Mouse (Mus musculus) left cerebral cortex, postnatal 25 days (tissue): ENCODE results near the gene Cpxm1. TPM values are rescaled to one million over a fixed set of nuclear protein-coding genes. Genes with fewer than 3 reads are reported as not detected.
A peak's percentile ranks its signal among the peaks of the same experiment; 100 is the strongest.
"Not testable (repeated sequence)": the region's sequence is repeated elsewhere in the genome, so short reads cannot be mapped to it uniquely, and the experiment has no call there.

ENCODE experiments used
- DNase-seq, 2 experiments: peaks; one replicate each; pipeline ENCODE4 v3.0.0; 2022; ENCODE audit warnings: low spot score in 2 of 2, mixed read lengths in 1 of 2
- intact Hi-C: fragments of 180-260 bp; cut with DNase I; formaldehyde crosslinking; loops from one replicate; pipeline ENCODE4 v1.15.1; 2025
- total RNA-seq, 2 experiments: library from RNA; stranded (reverse); gene quantifications; 2 replicates each; pipeline ENCODE4 v1.2.3; 2021

Gene Cpxm1
- total RNA-seq, 2 experiments from 2014 or later, result 5.5 to 7.4 TPM

DNA sequence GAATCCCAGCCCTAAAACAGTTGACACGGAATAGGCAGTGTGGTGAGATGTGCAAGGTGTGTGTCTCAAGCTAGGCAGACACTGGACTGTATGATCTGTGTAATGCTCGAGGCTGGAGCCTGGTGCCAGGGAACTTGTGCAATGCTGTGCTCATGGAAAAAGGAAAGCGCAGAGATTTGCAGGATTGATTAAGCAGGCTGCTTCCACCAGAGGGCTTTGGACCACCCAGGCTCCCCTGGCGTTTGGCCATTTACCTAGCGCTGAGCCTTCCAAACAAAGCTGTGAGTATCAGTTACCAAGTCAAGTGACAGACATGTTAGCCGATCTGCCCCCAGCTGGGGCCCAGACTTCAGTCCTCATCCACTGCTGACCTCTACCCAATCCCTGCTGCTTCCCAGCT lies 10.8 kb upstream of the Cpxm1 start:
- intact Hi-C loops, result no loop called here
- DNase-seq, result no peak

DNA sequence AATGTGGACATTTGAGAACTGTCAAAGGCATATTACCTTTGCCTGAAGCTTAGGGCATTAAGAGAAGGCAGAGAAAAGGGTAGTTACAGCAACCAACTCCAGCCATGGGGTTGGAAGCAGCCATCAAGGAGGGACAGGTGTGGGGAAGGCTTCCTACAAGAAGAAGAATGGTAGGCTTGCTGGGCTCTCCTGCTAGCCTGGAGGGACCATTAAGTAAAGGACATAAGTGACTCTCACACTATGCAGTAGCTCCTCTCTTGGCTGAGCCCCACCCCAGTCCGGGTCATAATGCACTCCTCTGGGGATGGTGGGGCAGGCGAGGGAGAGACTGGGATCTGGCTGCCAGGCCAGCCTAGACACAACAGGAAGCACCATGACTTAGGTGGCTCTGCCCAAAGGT lies 8.8 kb upstream of the Cpxm1 start, which contains the start of gene Tmem239:
TSS of gene Tmem239 (plus strand) at position 301 of the 400 bp plus-strand sequence.
- no peak for DNase-seq
- intact Hi-C loops, result no loop called here

GRCm38 (mm10) chr2:130404939-130405338 lies 7.6 kb upstream of the Cpxm1 start, which contains the start of the genes Gm28372 and 1700020A23Rik:
Gene Gm28372, plus strand, starts transcription at chr2:130405239.
Gene 1700020A23Rik, plus strand, starts transcription at chr2:130405259.
- DNase-seq, result no peak
- intact Hi-C loops, result no loop called here

DNA sequence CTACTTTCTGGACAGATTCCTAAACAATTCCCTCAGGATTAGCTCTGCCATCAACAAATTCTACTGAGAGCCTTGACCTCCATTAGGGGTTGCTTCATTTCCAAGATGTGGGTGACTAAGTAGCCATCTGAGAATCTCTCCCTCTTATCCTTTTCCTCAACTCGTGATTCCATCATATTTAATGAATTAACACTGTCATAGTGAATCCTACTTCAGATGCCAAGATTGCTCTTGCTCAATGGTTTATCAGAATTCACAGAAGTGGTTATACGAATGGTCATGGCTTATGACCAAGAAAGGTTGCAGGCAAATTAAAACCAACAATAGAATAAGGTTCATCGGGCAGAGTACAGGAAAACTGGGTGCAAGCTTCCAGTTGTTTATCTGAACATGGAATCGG lies 4.5 kb upstream of the Cpxm1 start:
- no peak for DNase-seq
- intact Hi-C loops, result no loop called here

DNA sequence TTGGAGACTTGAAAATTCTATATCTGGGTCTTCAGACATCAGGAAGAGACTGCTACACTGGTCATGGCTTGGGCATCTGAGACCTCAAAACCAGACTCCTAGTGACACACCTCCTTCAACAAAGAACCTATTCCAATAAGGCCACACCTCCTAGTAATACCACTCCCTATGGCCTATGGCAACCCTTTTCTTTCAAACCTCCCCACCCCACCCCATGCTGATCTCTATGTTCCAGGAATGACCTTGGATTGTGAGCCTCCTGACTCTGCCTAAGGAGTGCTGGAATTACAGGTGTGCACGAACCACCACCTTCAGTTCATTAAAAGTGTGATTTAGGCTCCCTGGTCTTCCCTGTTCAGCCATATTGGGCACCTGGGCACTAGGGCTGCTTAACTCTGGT lies 2.7 kb upstream of the Cpxm1 start:
- no peak for DNase-seq
- intact Hi-C loops, result no loop called here

GRCm38 (mm10) chr2:130398091-130398490 lies 717 bp upstream of the Cpxm1 start:
- DNase-seq, result no peak
- intact Hi-C loops, result no loop called here

- intact Hi-C loops, result no loop called here
- no peak for DNase-seq
Measured at GRCm38 (mm10) chr2:130395696-130396095, 1.7 kb downstream of the Cpxm1 start.

- DNase-seq, result no peak
- intact Hi-C loops, result no loop called here
Measured at GRCm38 (mm10) chr2:130392836-130393235, 4.5 kb downstream of the Cpxm1 start.

DNA sequence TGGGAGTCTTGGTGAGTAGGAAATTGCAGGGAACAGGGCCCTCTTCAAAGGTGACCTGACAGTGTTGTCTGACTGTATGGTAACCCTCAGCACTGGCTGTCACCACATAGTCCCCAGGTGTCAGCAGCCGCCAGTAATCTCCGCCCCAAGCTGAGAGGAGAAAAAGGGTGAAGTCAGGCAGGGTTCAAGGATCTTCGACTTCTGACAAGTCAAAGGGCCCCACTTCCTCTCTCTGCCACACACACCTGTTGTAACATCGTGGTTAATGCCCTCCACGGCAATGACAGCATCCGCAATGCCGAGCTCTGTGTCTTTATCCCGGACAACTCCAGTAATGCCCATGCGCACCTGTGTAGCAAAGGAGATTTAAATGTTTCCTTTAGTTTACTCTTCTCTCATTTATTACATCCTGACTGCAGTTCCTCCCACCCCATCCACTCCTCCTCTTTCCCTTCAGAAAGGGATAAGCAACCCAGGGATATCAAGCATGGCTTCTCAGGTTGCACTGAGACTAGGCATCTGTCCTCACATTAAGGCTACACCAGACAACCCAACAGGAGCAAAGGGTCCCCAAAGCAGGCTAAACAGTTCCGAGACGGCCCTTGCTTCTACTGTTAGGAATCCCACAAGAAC lies 6.3 kb downstream of the Cpxm1 start:
- intact Hi-C loops, result no loop called here
- DNase-seq, result no peak

DNA sequence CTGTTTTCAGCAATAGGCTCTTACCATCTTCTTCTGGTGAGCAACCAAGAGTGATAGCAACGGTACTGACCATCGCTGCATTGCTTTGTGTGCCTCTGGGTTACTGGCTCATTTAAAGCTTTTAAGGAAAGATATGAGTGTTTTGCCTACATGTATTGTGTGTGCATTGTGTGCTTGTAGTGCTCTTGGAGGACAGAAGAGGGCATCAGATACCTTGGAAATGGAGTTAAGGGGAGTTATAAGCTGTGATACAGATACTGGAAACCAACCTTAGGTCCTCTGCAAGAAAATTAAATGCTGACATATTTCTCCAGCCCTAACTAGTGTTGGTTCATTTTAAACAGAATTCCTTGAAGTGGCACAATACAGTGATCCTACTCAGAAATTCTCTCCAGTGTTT lies 8.6 kb downstream of the Cpxm1 start:
- no peak for DNase-seq
- intact Hi-C loops, result no loop called here

GRCm38 (mm10) chr2:130386212-130386611 lies 11.2 kb downstream of the Cpxm1 start:
- intact Hi-C loops, result no loop called here
- no peak for DNase-seq

DNA sequence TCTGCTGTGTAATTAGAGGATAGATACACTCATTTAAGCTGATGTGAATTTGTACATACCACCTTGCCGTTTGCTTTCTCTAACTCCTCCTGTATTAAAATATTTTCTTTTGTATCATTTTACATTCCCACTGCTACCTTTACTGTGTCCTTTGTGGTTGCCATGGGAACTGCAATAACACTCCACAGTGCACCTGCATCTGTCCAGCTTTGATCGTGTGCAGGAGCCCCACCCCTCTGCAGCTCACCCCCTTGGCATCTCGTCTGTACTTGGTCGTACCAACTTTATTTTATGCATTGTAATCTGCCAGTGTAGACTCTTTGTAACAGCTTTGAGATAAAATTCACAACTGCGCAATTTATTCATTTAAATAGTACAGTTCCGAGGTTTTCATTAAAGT lies 13.5 kb downstream of the Cpxm1 start:
- intact Hi-C loops, result no loop called here
- no peak for DNase-seq

DNA sequence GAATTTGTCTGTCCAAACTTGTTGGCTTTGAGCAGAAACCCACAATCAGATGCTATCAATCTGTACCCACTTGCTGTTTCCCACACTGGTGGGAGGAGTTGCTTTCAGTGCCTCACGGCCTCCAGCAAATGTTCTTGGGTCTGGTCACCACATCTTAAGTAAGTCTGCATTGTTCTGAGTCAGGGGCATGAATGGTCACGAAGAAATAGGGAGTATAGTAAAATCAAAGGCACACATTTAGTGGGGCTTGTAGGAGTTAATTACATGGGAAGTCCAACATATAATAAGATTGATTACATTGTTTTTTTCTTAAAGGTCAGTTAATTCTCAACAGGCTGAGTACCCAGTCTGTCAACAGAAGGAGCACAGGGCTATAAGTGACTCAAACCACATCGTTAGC lies 14.2 kb downstream of the Cpxm1 start:
- intact Hi-C loops, result no loop called here
- DNase-seq, result no peak

- intact Hi-C loops, result no loop called here
Measured at GRCm38 (mm10) chr2:130374951-130375350, 22.4 kb downstream of the Cpxm1 start.

GRCm38 (mm10) chr2:130373026-130373425 lies 24.3 kb downstream of the Cpxm1 start:
- DNase-seq, intact Hi-C loops: not testable (repeated sequence)

More at GRCm38 (mm10) chr2:130374951-130375350, 22.4 kb downstream of the Cpxm1 start:
- DNase-seq, result no peak

DNA sequence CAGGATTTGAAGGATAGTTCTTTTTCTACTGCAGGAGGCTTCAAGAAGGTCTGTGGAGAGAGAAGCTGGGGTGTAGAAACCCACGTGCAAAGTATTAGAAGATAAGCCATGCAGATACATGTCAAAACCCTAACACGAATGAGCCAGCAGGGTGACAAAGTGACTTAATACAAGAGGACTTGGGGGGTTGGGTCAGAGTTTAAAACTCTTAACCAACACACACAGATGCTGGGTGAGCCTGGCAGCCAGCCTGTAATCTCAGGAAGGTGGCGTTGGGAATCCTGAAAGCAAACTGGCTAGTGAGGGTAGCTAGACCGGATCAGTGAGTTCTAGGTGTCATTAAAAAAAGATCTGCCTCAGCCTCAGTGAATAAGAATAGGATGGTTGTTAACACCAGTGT lies 30.0 kb downstream of the Cpxm1 start:
- DNase-seq, result no peak
- intact Hi-C loops, result no loop called here

DNA sequence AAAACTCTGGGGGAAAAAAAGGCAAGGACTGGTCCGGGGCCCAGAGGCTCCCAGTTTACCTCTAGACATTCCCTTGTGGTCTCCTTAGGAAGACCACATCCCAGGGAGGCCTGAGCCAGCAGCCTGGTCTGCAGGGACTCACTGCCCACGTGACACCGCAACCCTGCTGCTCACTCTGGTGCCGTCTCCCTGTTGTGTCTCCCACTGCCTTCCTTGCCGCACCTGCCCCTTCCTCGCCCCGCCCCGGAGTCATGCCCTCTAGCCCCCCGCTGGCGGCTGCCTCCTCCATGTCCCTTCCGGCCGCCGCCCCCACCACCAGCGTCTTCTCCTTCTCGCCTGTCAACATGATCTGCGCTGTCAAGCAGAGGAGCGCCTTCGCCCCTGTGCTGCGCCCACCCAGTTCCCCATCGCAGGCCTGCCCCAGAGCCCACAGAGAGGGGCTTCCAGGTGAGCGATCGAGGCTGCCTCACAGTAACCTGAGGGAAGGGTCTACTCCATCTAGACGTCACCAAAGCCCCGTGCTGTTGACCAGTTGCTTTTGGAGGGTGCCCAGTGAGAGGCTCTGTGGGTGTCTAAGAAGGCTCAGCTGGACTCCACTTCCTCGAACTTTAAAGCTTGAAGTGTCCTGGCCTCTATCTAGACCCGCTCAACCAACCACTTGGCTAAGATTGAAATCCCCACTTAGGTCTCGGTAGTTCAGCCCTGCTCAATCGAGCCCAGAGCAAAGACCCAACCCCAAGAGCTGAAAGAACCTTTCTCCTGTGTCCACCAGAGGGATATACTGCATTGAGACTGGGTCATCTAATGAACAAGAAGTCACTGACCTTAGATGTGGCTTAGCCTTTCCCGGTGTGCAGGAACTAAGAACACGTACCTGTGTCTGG lies 31.9 kb downstream of the Cpxm1 start:
- DNase-seq, result no peak
- intact Hi-C loops, result no loop called here

DNA sequence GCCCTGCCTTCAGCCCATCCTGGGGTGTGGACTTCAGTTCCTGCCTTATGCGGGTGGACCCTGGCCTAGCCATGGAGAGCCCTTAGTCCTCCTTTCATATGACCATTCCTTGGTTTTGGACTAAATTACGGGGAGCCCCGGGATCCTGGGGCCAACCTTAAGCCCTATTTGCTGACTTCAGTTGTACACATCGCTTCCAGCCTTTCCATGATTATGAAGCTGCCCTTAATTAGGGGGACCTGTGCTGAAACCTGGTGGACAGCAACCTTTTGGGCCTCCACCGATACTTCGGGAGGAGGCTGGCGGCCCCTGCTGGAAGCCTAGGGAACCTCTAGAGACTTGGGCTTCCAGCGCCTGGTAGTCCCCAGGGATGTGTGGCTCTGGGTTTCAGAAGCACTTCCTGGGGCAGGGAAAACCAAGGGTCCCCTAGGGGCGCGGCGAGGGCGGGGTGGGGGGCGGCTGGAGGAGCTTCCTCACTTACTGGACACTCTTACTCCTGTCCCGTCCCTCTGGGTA lies 34.8 kb downstream of the Cpxm1 start:
- intact Hi-C loops, result loop anchor here (1.0 kb wide), 1 partner anchor 71 kb away; no protein-coding TSS in a partner anchor
- peak; percentile 33 to 35 for DNase-seq

- DNase-seq, result no peak
- intact Hi-C loops, result no loop called here
Measured at GRCm38 (mm10) chr2:130358852-130359251, 38.5 kb downstream of the Cpxm1 start.

DNA sequence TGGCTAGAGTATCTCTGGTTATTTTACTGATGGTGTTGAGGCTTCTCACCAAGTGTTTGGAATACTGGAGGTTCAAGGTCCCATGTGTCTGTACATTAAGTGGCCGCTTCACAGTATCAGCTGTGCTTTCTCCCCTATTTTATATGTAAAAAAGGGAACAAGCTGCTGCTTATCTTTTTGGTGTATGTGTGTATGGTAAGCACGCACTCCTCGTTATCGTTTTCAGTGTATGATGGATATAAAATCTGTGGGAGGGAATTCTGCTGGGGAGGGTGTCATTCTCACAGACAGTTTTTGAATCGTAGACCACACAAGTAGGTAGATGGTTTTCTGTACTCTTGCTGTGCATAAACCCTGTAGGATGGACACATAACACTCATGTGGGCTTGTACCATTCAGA lies 39.8 kb downstream of the Cpxm1 start:
- intact Hi-C loops, result no loop called here
- DNase-seq, result no peak

DNA sequence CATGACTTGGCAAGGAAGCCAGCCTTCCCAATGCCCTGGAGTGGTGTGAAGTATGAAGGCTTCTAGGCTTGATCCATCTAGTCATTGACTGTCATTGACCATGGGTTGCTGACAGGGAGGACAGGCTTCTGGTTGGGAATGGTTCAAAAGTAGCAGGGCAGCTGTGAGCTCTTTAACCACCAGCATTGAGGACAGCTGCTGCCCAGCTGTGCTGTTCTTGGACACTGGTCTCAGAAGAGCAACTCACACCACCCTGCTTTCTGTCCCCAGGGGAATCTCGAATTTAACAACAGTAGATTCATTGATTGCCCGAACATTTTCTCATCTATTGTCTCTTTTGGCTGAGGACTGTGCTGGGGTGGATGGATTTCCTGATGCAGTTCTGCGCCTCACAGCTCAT lies 43.5 kb downstream of the Cpxm1 start:
- intact Hi-C loops, result no loop called here
- DNase-seq, result no peak
